Mouse (Mus musculus) spleen, postnatal 36 days (tissue): Measurements from ENCODE around the gene Ift20.

ENCODE experiments used
- DNase-seq, 2 experiments: peaks; one replicate each; pipeline ENCODE4 v3.0.0; 2022; ENCODE audit warnings: low spot score in 2 of 2, mixed read lengths in 1 of 2

Gene Ift20

GRCm38 (mm10) chr11:78536080-78536689 lies at the start of gene Ift20, which contains the start of gene Tnfaip1:
Ift20 (plus strand) TSS chr11:78536361.
Tnfaip1 (minus strand) TSS chr11:78536332.
- peak; percentile 99 for DNase-seq

- peak in 1 of 2 experiments; percentile 25 for DNase-seq
These were observed 48.0 kb upstream of the Ift20 start for GRCm38 (mm10) chr11:78488168-78488567.

GRCm38 (mm10) chr11:78490781-78491241 lies 45.4 kb upstream of the Ift20 start:
- DNase-seq = no peak

- no peak for DNase-seq
These were observed 40.3 kb upstream of the Ift20 start for GRCm38 (mm10) chr11:78495904-78496303.

GRCm38 (mm10) chr11:78497071-78497541 lies 39.1 kb upstream of the Ift20 start:
- peak in 1 of 2 experiments; percentile 13 for DNase-seq

- DNase-seq = peak; percentile 95 to 96
These were observed 38.3 kb upstream of the Ift20 start, which contains the start of gene Sarm1 for GRCm38 (mm10) chr11:78497544-78498522. Sarm1 (minus strand) TSS chr11:78497754.

GRCm38 (mm10) chr11:78499004-78499403 lies 37.2 kb upstream of the Ift20 start, which contains the start of gene Vtn:
Vtn (plus strand) TSS chr11:78499091.
- DNase-seq = no peak

- no peak for DNase-seq
These were observed 36.6 kb upstream of the Ift20 start for GRCm38 (mm10) chr11:78499543-78499942.

GRCm38 (mm10) chr11:78500623-78501202 lies 35.4 kb upstream of the Ift20 start:
- no peak for DNase-seq

- no peak for DNase-seq
These were observed 34.6 kb upstream of the Ift20 start for GRCm38 (mm10) chr11:78501529-78501928.

GRCm38 (mm10) chr11:78502909-78503650 lies 33.1 kb upstream of the Ift20 start, which contains the start of gene Sebox:
Sebox (plus strand) TSS chr11:78503447.
- DNase-seq = no peak

GRCm38 (mm10) chr11:78505430-78505829 lies 30.7 kb upstream of the Ift20 start:
- no peak for DNase-seq

GRCm38 (mm10) chr11:78509148-78509547 lies 27.0 kb upstream of the Ift20 start:
- no peak for DNase-seq

- peak; percentile 87 to 91 for DNase-seq
These were observed 23.9 kb upstream of the Ift20 start, which contains the start of the genes Tmem199 and Poldip2 for GRCm38 (mm10) chr11:78512025-78512957. Tmem199 (minus strand) TSS chr11:78512172. Poldip2 (plus strand) TSS chr11:78512193.

- DNase-seq = no peak
These were observed 22.9 kb upstream of the Ift20 start for GRCm38 (mm10) chr11:78513106-78513790.

- no peak for DNase-seq
These were observed 20.4 kb upstream of the Ift20 start for GRCm38 (mm10) chr11:78515549-78516325.

- no peak for DNase-seq
These were observed 17.2 kb upstream of the Ift20 start for GRCm38 (mm10) chr11:78518931-78519330.

- no peak for DNase-seq
These were observed 14.3 kb upstream of the Ift20 start for GRCm38 (mm10) chr11:78521880-78522279.
